Mouse (Mus musculus) kidney, adult 2 months (tissue): ENCODE data around the gene Npy4r.

Experiments
- CTCF ChIP-seq: fragments of 200-500 bp; conservative IDR thresholded peaks from 2 replicates; pipeline ENCODE4 v1.5.1; 2011; ENCODE audit warnings: low read depth, mild to moderate bottlenecking, control low read depth, low read length, moderate library complexity, mixed read lengths; ENCODE audit not compliant: insufficient read depth, insufficient read length
- POLR2A ChIP-seq: fragments of 200-500 bp; IDR thresholded peaks from one replicate; pipeline ENCODE4 v1.6.1; 2011; ENCODE audit warnings: low read depth, low read length, control low read depth

DNA sequence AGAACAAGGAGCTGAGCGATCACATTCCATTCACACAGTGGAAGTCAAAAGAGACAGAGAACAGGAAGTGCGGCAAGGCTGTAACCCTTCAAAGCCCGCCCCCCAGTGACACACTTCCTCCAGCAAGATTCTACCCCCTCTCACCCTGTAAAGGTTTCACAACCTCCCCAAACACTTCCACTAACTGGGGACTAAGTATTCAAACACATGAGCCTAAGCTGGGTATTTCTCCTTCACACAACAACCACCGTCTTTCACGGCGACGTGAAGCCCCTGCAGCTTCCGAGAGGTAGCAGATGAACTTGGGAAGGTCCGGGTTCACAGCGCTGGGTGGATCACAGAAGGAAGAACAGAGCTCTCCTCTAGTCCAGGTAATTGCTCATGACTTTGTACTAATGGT lies 9.4 kb downstream of the Npy4r start:
- TF ChIP-seq CTCF (no peak), POLR2A (no peak)
